Mouse (Mus musculus) cerebellum, adult 2 months (tissue): Measurements from ENCODE around the gene Capn3.

Source experiments
- CTCF ChIP-seq: fragments of 200-500 bp; IDR thresholded peaks from 2 replicates; pipeline ENCODE4 v1.5.1; 2011; ENCODE audit warnings: low read depth, mild to moderate bottlenecking, control low read depth, low read length, moderate library complexity, borderline replicate concordance; ENCODE audit not compliant: insufficient read depth
- POLR2A ChIP-seq: fragments of 200-500 bp; IDR thresholded peaks from 2 replicates; pipeline ENCODE4 v1.6.1; 2011; ENCODE audit warnings: low read length, control low read depth, borderline replicate concordance; ENCODE audit not compliant: insufficient read depth

- TF ChIP-seq CTCF (no peak), POLR2A (no peak)
These were observed 84.0 kb downstream of the Capn3 start for GRCm38 (mm10) chr2:120539778-120540208.
